Mouse (Mus musculus): Measurements from ENCODE around the gene Ptprm.

DNA sequence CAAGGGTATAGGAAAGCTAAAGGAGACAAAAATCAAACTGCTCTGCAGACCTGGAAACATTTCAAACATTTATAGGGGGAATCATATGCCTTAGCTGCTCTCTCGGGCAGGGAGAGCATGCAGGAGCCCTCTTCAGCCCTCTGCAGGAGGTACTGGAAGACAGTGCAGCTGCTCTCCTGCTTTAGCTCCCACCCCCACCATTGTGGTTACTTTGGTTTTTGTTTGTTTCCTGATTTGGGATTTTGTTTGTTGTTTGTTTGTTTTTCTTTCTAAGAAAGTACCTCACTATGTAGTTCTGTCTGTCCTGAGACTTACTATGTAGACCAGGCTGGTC is 29.8 kb downstream of the Ptprm start:
- no peak for TF ChIP-seq EP300 (IDR thresholded peaks at IDR 0.05; ENCODE audit: low read depth in 1 of 2, low read length in 2 of 2)
- TF ChIP-seq MAX (IDR thresholded peaks at IDR 0.05; ENCODE audit: low read length) = no peak
- no peak for TF ChIP-seq GABPA (IDR thresholded peaks at IDR 0.05; ENCODE audit: low read depth, low read length)
- TF ChIP-seq HCFC1 (IDR thresholded peaks at IDR 0.05; ENCODE audit: low read depth, low read length) = no peak
- no peak for TF ChIP-seq CTCF (IDR thresholded peaks at IDR 0.05 in 2 of 3, conservative IDR thresholded peaks at IDR 0.05 in 1 of 3; ENCODE audit: control insufficient read depth in 1 of 3, insufficient read depth in 1 of 3, low read depth in 2 of 3, low read length in 3 of 3, poor library complexity in 1 of 3, severe bottlenecking in 1 of 3)
- no peak for TF ChIP-seq KAT2A (conservative IDR thresholded peaks at IDR 0.05; ENCODE audit: low read depth, low read length)
- TF ChIP-seq POLR2AphosphoS2 (IDR thresholded peaks at IDR 0.05; ENCODE audit: low read length) = no peak
